In genomic region chr11:5520412-5521265, GRCm38 (mm10) we compare ENCODE assay signal across 8 mouse cellular contexts. TPM values are rescaled to one million over a fixed set of nuclear protein-coding genes. Genes with fewer than 3 reads are reported as not detected.
DNase-seq lines count a peak whose midpoint lies in the region; ATAC-seq lines count a peak whose summit lies in the region.

TSS of gene Xbp1 (plus strand) at chr11:5520659.

- H3K36me3 ChIP-seq in hindbrain, embryonic 12.5 days, result peaks cover 29% of the 10 kb centered on the region

- peaks cover 25% of the 10 kb centered on the region for H3K4me1 ChIP-seq in hindbrain, embryonic 12.5 days

- no peaks in the 10 kb centered on the region for H3K9me3 ChIP-seq in hindbrain, embryonic 12.5 days (replicated peaks)

- H3K4me3 ChIP-seq in hindbrain, embryonic 12.5 days, result peak within 1 kb of the TSS; percentile 98

- peak; percentile 98 for DNase-seq in Muller cell, postnatal 12 days (ENCODE audit: inconsistent ontology term)
- DNase-seq in cerebellum, adult 9-11 months, result peak; percentile 96
- peak; percentile 94 to 96 for DNase-seq in frontal cortex, postnatal 10 days (ENCODE audit: low spot score in 2 of 2)
- DNase-seq in layer of hippocampus, postnatal 25 days (ENCODE audit: extremely low spot score in 1 of 2, low spot score in 1 of 2), result peak; percentile 96
- peak; percentile 98 for DNase-seq in lung, postnatal 25 days (ENCODE audit: low spot score)
- peak; percentile 96 for DNase-seq in retina, embryonic 14.5 days (ENCODE audit: low spot score)
- DNase-seq in thymus, postnatal 4 days, result peak; percentile 95

- H3K4me2 ChIP-seq in hindbrain, embryonic 12.5 days (replicated peaks), result peak within 1 kb of the TSS; percentile 70

- ATAC-seq in hindbrain, embryonic 12.5 days (ENCODE audit: low FRiP score), result peak; percentile 98

- WGBS in hindbrain, embryonic 12.5 days, result under 1% methylated on average over 67 of the region's 72 CpGs

- H3K27ac ChIP-seq in hindbrain, embryonic 12.5 days, result peak within 1 kb of the TSS; percentile 88

- no peaks in the 10 kb centered on the region for H3K27me3 ChIP-seq in hindbrain, embryonic 12.5 days

- peak within 1 kb of the TSS; percentile 96 for H3K9ac ChIP-seq in hindbrain, embryonic 12.5 days

RNA-seq across cellular contexts. Expression of gene Xbp1, which starts in this region (rescaled TPM):
- polyA plus RNA-seq in hindbrain, embryonic 12.5 days (2016; fragmentation: Nextera tagmentation; extraction: Ambion mirVana), result 135 and 146 TPM in 2 replicates
- 10 to 100 TPM; 67.6 to 97.3 TPM for total RNA-seq in layer of hippocampus, postnatal 25 days (2021)

Comparison
In these comparisons a context has a peak if more than half of its experiments do, and no peak if none do; other contexts are left out.
1. Peak in every context shown above with its lines: DNase-seq, ATAC-seq, H3K4me3 ChIP-seq and H3K27ac ChIP-seq.